ENCODE assay signal across 11 mouse cellular contexts in the genomic region with DNA sequence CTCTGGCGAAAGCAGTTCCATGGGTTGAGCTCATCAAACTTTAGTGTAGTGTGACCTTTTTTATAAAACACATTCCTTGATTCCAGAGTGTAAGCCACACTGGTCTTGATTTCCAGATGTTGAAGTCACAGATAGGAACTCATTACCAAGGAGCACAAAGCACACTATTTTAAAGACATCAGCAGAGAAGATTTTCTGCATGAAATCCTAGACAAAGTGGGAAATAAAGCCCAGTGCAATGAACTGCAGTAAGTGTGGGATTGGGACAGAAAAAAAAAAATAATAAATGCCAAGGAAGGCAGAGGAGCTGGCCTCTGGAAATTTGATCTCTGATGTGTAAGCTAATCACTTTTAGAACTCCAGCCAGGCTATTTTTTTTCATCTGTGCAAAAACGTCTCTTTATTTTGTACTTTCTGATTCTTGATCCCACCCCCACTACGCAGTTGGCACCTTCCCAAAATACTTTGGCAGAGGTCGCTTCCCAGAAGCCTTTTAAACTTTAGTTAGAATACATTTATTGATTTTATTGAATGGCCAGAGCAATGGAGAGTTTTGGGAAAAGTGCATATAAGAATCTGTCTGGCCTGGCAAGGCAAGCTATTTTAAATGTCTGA.
A peak's percentile ranks its signal among the peaks of the same experiment; 100 is the strongest.
DNase-seq lines count a peak whose midpoint lies in the region; ATAC-seq and TF ChIP-seq lines count a peak whose summit lies in the region.
"Had no signal": no experiment of that assay in that cellular context is flagged by ENCODE, and none has a peak within 500 bp of the region (broad histone marks: within the 10 kb centered on the region; RNA-seq: fewer than 3 reads in every experiment).

No protein-coding gene starts in this region.

- no peak overlapping the region for H3K27ac ChIP-seq in heart, embryonic 10.5 days
- H3K27ac ChIP-seq in lung, embryonic 14.5 days (ENCODE audit: low read depth), result peak overlapping the region; percentile 47; the same call in 1 of the 2 replicates
- H3K27ac ChIP-seq: forebrain, embryonic 13.5 days; hindbrain, embryonic 12.5 days; neural tube, embryonic 12.5 days had no signal

- intact Hi-C loops in heart, postnatal 10 days (cut with DNase I), result no loop called here

- no peaks in the 10 kb centered on the region for H3K4me1 ChIP-seq in heart, embryonic 10.5 days
- no peaks in the 10 kb centered on the region; the same call in 1 of the 2 replicates for H3K4me1 ChIP-seq in lung, embryonic 14.5 days (ENCODE audit: insufficient read depth)
- H3K4me1 ChIP-seq: hindbrain, embryonic 12.5 days; neural tube, embryonic 12.5 days had no signal

- TF ChIP-seq CTCF in lung, embryonic 14.5 days (IDR thresholded peaks at IDR 0.05; ENCODE audit: low read depth), result no peak

- ATAC-seq in lung, embryonic 14.5 days (ENCODE audit: insufficient read depth), result no peak
- ATAC-seq: forebrain, embryonic 13.5 days had no signal

- H3K27me3 ChIP-seq in heart, embryonic 10.5 days (ENCODE audit: insufficient read depth, poor library complexity, severe bottlenecking), result no peaks in the 10 kb centered on the region
- H3K27me3 ChIP-seq in lung, embryonic 14.5 days (ENCODE audit: insufficient read depth, low read length), result no peaks in the 10 kb centered on the region
- H3K27me3 ChIP-seq: forebrain, embryonic 13.5 days; hindbrain, embryonic 12.5 days; neural tube, embryonic 12.5 days had no signal

- H3K9me3 ChIP-seq in heart, embryonic 10.5 days, result no peaks in the 10 kb centered on the region
- H3K9me3 ChIP-seq in lung, embryonic 14.5 days (ENCODE audit: low read depth, low read length), result no peaks in the 10 kb centered on the region
- H3K9me3 ChIP-seq: forebrain, embryonic 13.5 days; hindbrain, embryonic 12.5 days; neural tube, embryonic 12.5 days had no signal

- no peak overlapping the region for H3K9ac ChIP-seq in lung, embryonic 14.5 days
- H3K9ac ChIP-seq: forebrain, embryonic 13.5 days; hindbrain, embryonic 12.5 days; neural tube, embryonic 12.5 days had no signal

- H3K36me3 ChIP-seq in heart, embryonic 10.5 days, result no peaks in the 10 kb centered on the region
- no peaks in the 10 kb centered on the region for H3K36me3 ChIP-seq in lung, embryonic 14.5 days (ENCODE audit: insufficient read depth)
- H3K36me3 ChIP-seq: hindbrain, embryonic 12.5 days; neural tube, embryonic 12.5 days had no signal

- no peak overlapping the region for H3K4me3 ChIP-seq in heart, embryonic 10.5 days
- no peak overlapping the region for H3K4me3 ChIP-seq in lung, embryonic 14.5 days (ENCODE audit: low read depth, low read length)
- H3K4me3 ChIP-seq: forebrain, embryonic 13.5 days; hindbrain, embryonic 12.5 days; neural tube, embryonic 12.5 days had no signal

- H3K4me2 ChIP-seq in lung, embryonic 14.5 days, result no peak overlapping the region
- H3K4me2 ChIP-seq: forebrain, embryonic 13.5 days; hindbrain, embryonic 12.5 days; neural tube, embryonic 12.5 days had no signal

- WGBS in heart, embryonic 10.5 days, result 72% methylated on average over 4 of the region's 4 CpGs
- WGBS in lung, embryonic 14.5 days, result 27% methylated on average over 4 of the region's 4 CpGs

- DNase-seq in heart, postnatal 10 days, result peak; percentile 6 to 10
- DNase-seq in heart, embryonic 10.5 days (ENCODE audit: low spot score), result no peak
- peak; percentile 82 for DNase-seq in lung, embryonic 14.5 days
- DNase-seq in lung, adult 18-20 months, result no peak
- DNase-seq in adipocyte (ENCODE audit: low spot score), result peak; percentile 55
- DNase-seq in forelimb bud, embryonic 11.5 days (ENCODE audit: low read depth, low spot score), result peak; percentile 8
- DNase-seq in spleen, adult 12 weeks (ENCODE audit: low spot score), result no peak
- DNase-seq: thymus, postnatal 4 days had no signal

Comparison
In these comparisons a context has a peak if more than half of its experiments do, and no peak if none do; other contexts are left out.
1. DNase-seq: peak in heart, postnatal 10 days (2 of 2), lung, embryonic 14.5 days (single experiment), adipocyte (single experiment) and forelimb bud, embryonic 11.5 days (single experiment); none in heart, embryonic 10.5 days (single experiment), lung, adult 18-20 months (0 of 2) and spleen, adult 12 weeks (single experiment).